ENCODE assay signal across 28 mouse cellular contexts in genomic region chr1:34430981-34431380, GRCm38 (mm10).
"Had no signal": no experiment of that assay in that cellular context is flagged by ENCODE, and none has a peak within 500 bp of the region (broad histone marks: within the 10 kb centered on the region; RNA-seq: fewer than 3 reads in every experiment).

No protein-coding gene starts in this region.

- H3K4me2 ChIP-seq: embryonic facial prominence, embryonic 12.5 days; embryonic facial prominence, embryonic 13.5 days; embryonic facial prominence, embryonic 15.5 days; forebrain, embryonic 12.5 days; forebrain, embryonic 13.5 days; forebrain, embryonic 15.5 days had no signal

- DNase-seq: cerebellum, adult 18-20 months; cerebellum, adult 2 months; cerebellum, adult 8-10 months; cerebellum, adult 9-10 months; cerebellum, adult 9-11 months; cerebellum, postnatal 10 days; cerebellum, postnatal 14 days; cerebellum, postnatal 25 days; cerebellum, postnatal 36 days; embryo, embryonic 11 days; forebrain, postnatal 0 days; gastrocnemius, adult 2 months; gastrocnemius, postnatal 10 days; gastrocnemius, postnatal 14 days; gastrocnemius, postnatal 25 days; gastrocnemius, postnatal 36 days; heart, adult 18-20 months had no signal

- H3K9ac ChIP-seq: embryonic facial prominence, embryonic 12.5 days; embryonic facial prominence, embryonic 13.5 days; embryonic facial prominence, embryonic 15.5 days; forebrain, embryonic 12.5 days; forebrain, embryonic 13.5 days; forebrain, embryonic 15.5 days; forebrain, postnatal 0 days had no signal

- H3K4me3 ChIP-seq: embryonic facial prominence, embryonic 10.5 days; embryonic facial prominence, embryonic 12.5 days; embryonic facial prominence, embryonic 13.5 days; embryonic facial prominence, embryonic 15.5 days; erythroblast, embryonic 14.5 days; forebrain, embryonic 10.5 days; forebrain, embryonic 12.5 days; forebrain, embryonic 13.5 days; forebrain, embryonic 15.5 days; gastrocnemius, adult 2 months had no signal

- ATAC-seq: forebrain, embryonic 13.5 days; forebrain, embryonic 14.5 days; forebrain, embryonic 15.5 days; forebrain, embryonic 16.5 days; forebrain, postnatal 0 days had no signal

- H3K4me1 ChIP-seq: embryonic facial prominence, embryonic 12.5 days had no signal

- H3K27ac ChIP-seq: embryonic facial prominence, embryonic 10.5 days; embryonic facial prominence, embryonic 12.5 days; embryonic facial prominence, embryonic 13.5 days; embryonic facial prominence, embryonic 15.5 days; forebrain, embryonic 10.5 days; forebrain, embryonic 12.5 days; forebrain, embryonic 13.5 days; forebrain, embryonic 15.5 days; gastrocnemius, adult 2 months had no signal

- H3K27me3 ChIP-seq: embryonic facial prominence, embryonic 12.5 days; embryonic facial prominence, embryonic 13.5 days; embryonic facial prominence, embryonic 15.5 days; forebrain, embryonic 13.5 days; forebrain, embryonic 15.5 days had no signal
